ENCODE assay signal across 8 mouse cellular contexts in the genomic region with DNA sequence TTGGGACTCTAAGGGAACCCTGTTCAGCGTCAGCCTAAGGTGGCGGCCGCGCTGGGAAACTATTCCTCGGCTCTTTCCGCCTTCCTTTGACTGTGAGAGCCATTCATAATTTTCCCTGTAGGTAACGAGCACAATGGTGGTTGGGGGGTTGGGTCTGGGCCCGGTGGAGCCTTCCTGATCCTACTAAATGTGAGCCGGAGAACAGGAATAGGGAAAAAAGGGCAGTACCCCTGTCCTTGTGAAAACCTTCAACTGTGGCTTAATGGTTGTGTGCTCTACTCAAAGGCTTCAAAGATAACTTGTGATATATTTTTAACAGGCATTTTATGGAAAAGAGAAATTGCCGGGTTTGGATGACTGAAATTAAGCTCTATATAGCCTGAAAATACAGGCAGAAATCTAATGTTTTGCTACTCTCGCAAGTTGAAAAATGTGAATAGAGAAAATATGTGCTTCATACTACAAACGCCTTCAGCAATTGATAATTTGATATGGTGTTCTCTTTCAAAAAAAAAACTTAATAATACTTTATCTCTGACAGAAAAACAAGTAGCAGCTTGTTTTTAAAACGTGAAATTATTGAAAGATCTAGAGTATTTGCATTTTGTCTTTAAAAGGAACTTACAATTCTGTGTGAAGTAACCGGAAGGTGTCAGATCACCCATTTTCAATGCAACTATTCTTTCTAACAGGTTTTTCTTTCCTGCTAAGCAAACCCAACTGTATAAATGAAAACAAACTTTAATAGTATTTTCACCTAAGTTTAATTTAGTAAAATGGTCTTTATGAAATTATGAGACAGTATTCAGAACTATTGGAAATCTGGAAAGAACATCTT. TPM values are rescaled to one million over a fixed set of nuclear protein-coding genes. Genes with fewer than 3 reads are reported as not detected.
DNase-seq lines count a peak whose midpoint lies in the region; ATAC-seq and TF ChIP-seq lines count a peak whose summit lies in the region.

No protein-coding gene starts in this region.

- H3K36me3 ChIP-seq in liver, embryonic 11.5 days (ENCODE audit: control insufficient read depth, insufficient read depth, low read length): no peaks in the 10 kb centered on the region
- H3K36me3 ChIP-seq in hindbrain, embryonic 15.5 days: no peaks in the 10 kb centered on the region
- H3K36me3 ChIP-seq in midbrain, postnatal 0 days (ENCODE audit: insufficient read depth, low read length): no peaks in the 10 kb centered on the region

- H3K27me3 ChIP-seq in liver, embryonic 11.5 days (replicated peaks; ENCODE audit: control insufficient read depth, insufficient read depth, low read length): no peaks in the 10 kb centered on the region
- H3K27me3 ChIP-seq in hindbrain, embryonic 15.5 days: peaks cover 4% of the 10 kb centered on the region; the same call in 1 of the 2 replicates
- H3K27me3 ChIP-seq in midbrain, postnatal 0 days (ENCODE audit: insufficient read depth, low read length): peaks cover 10% of the 10 kb centered on the region; the same call in 1 of the 2 replicates

- H3K4me2 ChIP-seq in liver, embryonic 11.5 days: peak overlapping the region; percentile 99
- H3K4me2 ChIP-seq in hindbrain, embryonic 15.5 days: peak overlapping the region; percentile 90
- H3K4me2 ChIP-seq in midbrain, postnatal 0 days (ENCODE audit: low read depth, low read length, poor library complexity, severe bottlenecking): peak overlapping the region; percentile 91

- peak overlapping the region; percentile 98 for H3K4me3 ChIP-seq in liver, embryonic 11.5 days (ENCODE audit: low read depth, low read length)
- peak overlapping the region; percentile 84 for H3K4me3 ChIP-seq in hindbrain, embryonic 15.5 days
- H3K4me3 ChIP-seq in midbrain, postnatal 0 days (ENCODE audit: low read depth, low read length): peak overlapping the region; percentile 69

- peak overlapping the region; percentile 96 for H3K9ac ChIP-seq in liver, embryonic 11.5 days (ENCODE audit: low read depth, low read length)
- peak overlapping the region; percentile 81 for H3K9ac ChIP-seq in hindbrain, embryonic 15.5 days
- H3K9ac ChIP-seq in midbrain, postnatal 0 days (replicated peaks; ENCODE audit: low read length, poor library complexity, severe bottlenecking): no peak overlapping the region

- TF ChIP-seq CTCF in midbrain, postnatal 0 days (IDR thresholded peaks at IDR 0.05): no peak

- H3K4me1 ChIP-seq in liver, embryonic 11.5 days (replicated peaks; ENCODE audit: control insufficient read depth, insufficient read depth, low read length): peaks cover 19% of the 10 kb centered on the region
- peaks cover 37% of the 10 kb centered on the region for H3K4me1 ChIP-seq in hindbrain, embryonic 15.5 days (replicated peaks)
- no peaks in the 10 kb centered on the region for H3K4me1 ChIP-seq in midbrain, postnatal 0 days (ENCODE audit: insufficient read depth, low read length)

- peak overlapping the region; percentile 99 for H3K27ac ChIP-seq in liver, embryonic 11.5 days (ENCODE audit: low read depth, low read length)
- H3K27ac ChIP-seq in hindbrain, embryonic 15.5 days (replicated peaks): peak overlapping the region; percentile 90
- peak overlapping the region; percentile 51; the same call in 1 of the 2 replicates for H3K27ac ChIP-seq in midbrain, postnatal 0 days (ENCODE audit: low read depth, low read length)

- WGBS in liver, embryonic 11.5 days: 1% methylated on average over 14 of the region's 14 CpGs
- 2% methylated on average over 14 of the region's 14 CpGs for WGBS in hindbrain, embryonic 15.5 days
- 2% methylated on average over 14 of the region's 14 CpGs for WGBS in midbrain, postnatal 0 days

- no peaks in the 10 kb centered on the region for H3K9me3 ChIP-seq in liver, embryonic 11.5 days (ENCODE audit: control insufficient read depth, low read length)
- no peaks in the 10 kb centered on the region for H3K9me3 ChIP-seq in hindbrain, embryonic 15.5 days
- no peaks in the 10 kb centered on the region for H3K9me3 ChIP-seq in midbrain, postnatal 0 days (ENCODE audit: low read length)

- no peak for DNase-seq in liver, embryonic 11.5 days (ENCODE audit: low spot score)
- DNase-seq in liver: no peak
- DNase-seq in c-Kit-positive CD71-positive TER-119-positive erythroid progenitor cells, embryonic 14.5 days (ENCODE audit: low spot score): peak; percentile 50
- DNase-seq in midbrain, postnatal 0 days (ENCODE audit: low spot score): no peak
- no peak for DNase-seq in retina, postnatal 1 day
- DNase-seq in gastrocnemius, adult 8-10 months (ENCODE audit: low spot score in 2 of 2): no peak
- no peak for DNase-seq in retina, embryonic 14.5 days (ENCODE audit: low spot score)

- ATAC-seq in liver, embryonic 11.5 days (replicated peaks; ENCODE audit: low FRiP score): no peak
- 0 out of 2 replicates have a peak, but pooled peaks have one; percentile 0 for ATAC-seq in hindbrain, embryonic 15.5 days (ENCODE audit: low FRiP score, low read depth)
- ATAC-seq in midbrain, postnatal 0 days (ENCODE audit: low FRiP score): no peak

RNA-seq across cellular contexts. Expression of a gene that starts 1.2 kb away (rescaled TPM):
- polyA plus RNA-seq in liver, embryonic 11.5 days (2014; fragmentation: Nextera tagmentation; extraction: Ambion mirVana): 57.8 and 61.5 TPM in 2 replicates
- 23.3 and 24.9 TPM in 2 replicates for polyA plus RNA-seq in hindbrain, embryonic 15.5 days (2015; fragmentation: Nextera tagmentation; extraction: Ambion mirVana)
- total RNA-seq in midbrain, postnatal 0 days (2014; rRNA removed): 5.4 and 7.4 TPM in 2 replicates
- 8.8 and 10.6 TPM in 2 replicates for polyA plus RNA-seq in midbrain, postnatal 0 days (2015; fragmentation: Nextera tagmentation; extraction: Ambion mirVana)
- total RNA-seq in gastrocnemius, adult 8-10 months (2022): under 1 TPM; 0.10 to 0.19 (median 0.16) TPM

RNA-seq across cellular contexts. Expression of a gene that starts 47.9 kb away (rescaled TPM):
- 31.2 and 37.1 TPM in 2 replicates for polyA plus RNA-seq in liver, embryonic 11.5 days (2014; fragmentation: Nextera tagmentation; extraction: Ambion mirVana)
- polyA plus RNA-seq in hindbrain, embryonic 15.5 days (2015; fragmentation: Nextera tagmentation; extraction: Ambion mirVana): 105 and 111 TPM in 2 replicates
- 66.9 and 70.7 TPM in 2 replicates for total RNA-seq in midbrain, postnatal 0 days (2014; rRNA removed)
- 35.3 and 41.8 TPM in 2 replicates for polyA plus RNA-seq in midbrain, postnatal 0 days (2015; fragmentation: Nextera tagmentation; extraction: Ambion mirVana)
- 10 to 100 TPM; 11.4 to 15.3 (median 14.3) TPM for total RNA-seq in gastrocnemius, adult 8-10 months (2022)
